Mouse (Mus musculus) left cerebral cortex, adult 11 months (tissue): ENCODE measurements at regions not wholly inside any gene's neighbourhood (a gene's known extent, or its start where the extent isn't known, plus 50 kb on each side); places are given as distances from the start of the nearest gene placed in this dataset.

ENCODE experiments used
- DNase-seq: peaks from one replicate; pipeline ENCODE4 v3.0.0; 2022; ENCODE audit warnings: low spot score

DNA sequence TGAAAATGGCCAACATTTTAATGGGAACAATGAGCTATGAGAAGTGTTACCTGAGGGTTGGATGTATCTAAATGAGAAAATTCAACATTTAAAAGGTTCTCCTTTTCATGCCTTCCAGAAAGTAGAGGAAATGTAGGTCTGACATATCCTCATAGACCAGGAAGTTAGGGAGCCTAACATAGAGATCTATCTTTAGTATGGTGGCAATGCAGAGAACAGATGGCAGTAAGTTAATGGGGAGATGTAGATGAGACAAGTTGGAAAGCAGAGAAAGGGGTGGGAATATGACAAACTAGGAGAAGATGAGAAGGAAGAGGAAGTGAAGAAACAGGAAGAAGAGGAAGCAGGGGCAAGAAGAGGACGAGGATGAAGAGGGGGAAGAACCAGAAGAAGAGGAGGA lies 507.9 kb upstream of the Nudt12 start:
- peak; percentile 0 for DNase-seq

DNA sequence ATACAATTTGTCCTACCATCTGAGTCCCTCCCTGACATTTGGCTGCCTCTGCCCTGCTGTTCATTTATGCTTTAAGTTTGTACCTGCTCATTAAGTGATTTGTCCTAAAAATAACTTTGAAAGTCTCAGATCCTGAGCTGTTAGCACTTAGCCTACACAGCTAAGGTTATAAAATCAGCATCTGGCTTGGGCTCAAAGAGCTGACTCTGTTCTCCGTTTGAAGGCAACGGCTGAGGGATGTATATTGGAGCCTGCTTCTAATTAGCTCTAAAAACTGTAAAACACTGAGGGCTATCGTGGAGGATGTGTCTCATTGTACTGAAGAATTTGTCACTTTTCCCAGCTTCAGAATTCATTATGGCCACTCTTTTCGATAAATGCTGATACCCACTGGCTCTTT lies 475.2 kb upstream of the Nudt12 start:
- no peak for DNase-seq
